Mouse (Mus musculus) limb, embryonic 11.5 days (tissue): ENCODE data around the gene Calhm1. TPM values are rescaled to one million over a fixed set of nuclear protein-coding genes. Genes with fewer than 3 reads are reported as not detected.

Source experiments
- ATAC-seq: fragments of 200-750 bp; cut with Nextera tagmentation; 2 replicates; pipeline ENCODE4 v1.8.0; 2017; ENCODE audit warnings: low read depth; ENCODE audit not compliant: insufficient number of reproducible peaks, low FRiP score, low TSS enrichment
- DNase-seq: peaks from one replicate; pipeline ENCODE4 v3.0.0-alpha.2; 2015; ENCODE audit warnings: low spot score
- H3K27ac ChIP-seq: fragments of 300-500 bp; sonication (generic); replicated peaks from 2 replicates; pipeline ENCODE4 v1.5.1; 2014; ENCODE audit warnings: low read depth, mild to moderate bottlenecking, low read length
- H3K27me3 ChIP-seq: fragments of 300-500 bp; sonication (generic); 2 replicates; pipeline ENCODE4 v1.6.1; 2014; ENCODE audit warnings: mild to moderate bottlenecking, low read length, mixed read lengths; ENCODE audit not compliant: control insufficient read depth, insufficient read depth
- H3K36me3 ChIP-seq: fragments of 300-500 bp; sonication (generic); 2 replicates; pipeline ENCODE4 v1.6.1; 2014; ENCODE audit warnings: mild to moderate bottlenecking, low read length, moderate library complexity, mixed read lengths; ENCODE audit not compliant: control insufficient read depth, insufficient read depth
- H3K4me1 ChIP-seq: fragments of 300-500 bp; sonication (generic); 2 replicates; pipeline ENCODE4 v1.6.1; 2014; ENCODE audit warnings: low read length, mixed read lengths; ENCODE audit not compliant: control insufficient read depth, insufficient read depth
- H3K4me2 ChIP-seq: fragments of 300-500 bp; sonication (generic); 2 replicates; pipeline ENCODE4 v1.6.1; 2014; ENCODE audit warnings: low read depth, mild to moderate bottlenecking, moderate library complexity; ENCODE audit not compliant: severe bottlenecking
- H3K4me3 ChIP-seq: fragments of 300-500 bp; sonication (generic); 2 replicates; pipeline ENCODE4 v1.5.1; 2014; ENCODE audit warnings: low read depth, low read length
- H3K9ac ChIP-seq: fragments of 300-500 bp; sonication (generic); 2 replicates; pipeline ENCODE4 v1.6.1; 2014; ENCODE audit warnings: mild to moderate bottlenecking, low read length
- H3K9me3 ChIP-seq: fragments of 300-500 bp; sonication (generic); 2 replicates; pipeline ENCODE4 v1.6.1; 2016; ENCODE audit warnings: low read length; ENCODE audit not compliant: control insufficient read depth
- WGBS: fragments of 180-500 bp; shearing (Covaris S2); extraction: QIAGEN DNeasy Blood & Tissue Kit; methylation state at CpG from one replicate; pipeline ENCODE4 v1.1.7; 2014; 5-methylcytosine and 5-hydroxymethylcytosine counted together
- polyA plus RNA-seq: library from polyadenylated mRNA; unstranded; fragments of >200 nt; fragmentation: Nextera tagmentation; extraction: Ambion mirVana; gene quantifications from 2 replicates; pipeline ENCODE4 v1.2.1, GENCODE M21; 2014

Gene Calhm1
- polyA plus RNA-seq, 1 experiment from 2014 or later, result not detected

DNA sequence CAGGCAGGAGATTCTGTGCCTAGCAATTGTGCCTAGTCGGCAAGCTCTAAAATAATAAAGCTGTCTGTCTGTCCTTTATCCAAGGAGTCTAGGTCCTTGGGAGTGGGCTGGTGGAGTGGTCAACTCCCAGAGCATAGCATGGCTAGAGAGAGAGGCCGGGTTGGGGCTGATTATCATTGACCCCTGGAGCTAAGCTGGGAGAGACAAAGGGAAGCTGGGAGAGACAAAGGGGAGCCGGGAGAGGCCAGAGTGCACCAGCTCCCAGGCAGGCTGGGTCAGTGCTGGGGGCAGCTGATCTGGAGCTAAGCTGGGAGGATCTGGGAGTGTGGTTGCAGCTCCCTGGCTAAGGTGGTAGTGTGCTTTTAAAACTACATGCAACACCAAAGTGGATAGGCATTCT is 22.7 kb upstream of the Calhm1 start:
- WGBS, result 38% methylated on average over 3 of the region's 3 CpGs
- Histone ChIP-seq H3K27me3 (no peaks in the 10 kb centered on the region), H3K4me2 (no peak overlapping the region), H3K9me3 (no peaks in the 10 kb centered on the region), H3K4me1 (0 out of 2 replicates have a peak, but pooled peaks cover 2% of the 10 kb centered on the region), H3K4me3 (no peak overlapping the region), H3K9ac (no peak overlapping the region), H3K36me3 (no peaks in the 10 kb centered on the region), H3K27ac (no peak overlapping the region)
- DNase-seq, result no peak
- ATAC-seq, result no peak

DNA sequence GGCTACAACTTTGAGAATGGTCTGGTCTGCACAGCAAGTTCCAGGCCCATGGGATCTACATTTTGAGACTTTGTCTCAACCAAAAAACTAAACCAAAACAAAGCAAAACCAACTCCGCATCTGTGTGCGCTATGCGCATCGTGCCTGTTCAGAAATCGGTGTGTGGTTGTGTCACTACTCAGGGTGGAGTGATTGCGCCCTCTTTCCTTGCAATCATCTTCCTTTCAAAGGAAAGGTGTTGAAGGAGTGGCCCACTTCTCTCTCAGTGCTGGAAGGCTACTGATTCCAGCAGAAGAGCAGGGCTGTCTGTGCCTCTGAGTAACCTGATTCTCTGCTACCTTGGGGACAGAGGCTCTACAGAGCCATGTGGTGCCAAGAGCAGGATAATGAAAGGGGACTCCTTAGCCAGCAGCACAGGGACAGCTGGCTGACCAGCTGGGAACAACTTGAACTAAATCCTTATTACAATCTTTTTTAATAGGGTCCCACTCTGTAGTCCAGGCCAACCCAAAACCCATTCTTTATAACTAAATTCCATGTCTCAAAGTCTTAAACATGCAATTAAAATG is 19.2 kb upstream of the Calhm1 start:
- H3K4me2 ChIP-seq, result no peak overlapping the region
- whole genome bisulfite sequencing, result 91% methylated on average over 6 of the region's 6 CpGs
- no peak overlapping the region for H3K4me3 ChIP-seq
- H3K27ac ChIP-seq, result no peak overlapping the region
- H3K9me3 ChIP-seq, result no peaks in the 10 kb centered on the region
- no peaks in the 10 kb centered on the region for H3K36me3 ChIP-seq
- H3K27me3 ChIP-seq, result no peaks in the 10 kb centered on the region
- no peak for DNase-seq
- H3K4me1 ChIP-seq, result 0 out of 2 replicates have a peak, but pooled peaks cover 2% of the 10 kb centered on the region
- no peak overlapping the region for H3K9ac ChIP-seq
- ATAC-seq, result no peak

DNA sequence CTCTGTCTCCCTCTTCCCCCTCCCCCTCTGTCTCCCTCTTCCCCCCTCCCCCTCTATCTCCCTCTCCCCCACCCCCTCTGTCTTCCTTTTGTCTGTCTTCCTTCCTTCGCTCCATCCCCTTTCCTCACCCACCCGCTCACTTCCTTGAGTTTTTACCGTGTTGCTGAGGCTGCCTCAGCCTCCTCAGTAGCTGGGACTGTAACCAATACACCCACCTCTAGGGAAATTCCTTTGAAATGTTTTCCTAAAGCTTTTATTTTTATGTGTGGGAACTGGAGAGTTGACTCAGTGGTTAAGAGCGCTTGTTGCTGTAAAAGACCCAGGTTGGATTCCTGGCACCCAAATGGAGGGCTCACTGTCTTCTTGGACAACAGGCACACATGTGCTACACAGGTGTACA is 17.6 kb upstream of the Calhm1 start:
- Histone ChIP-seq H3K9me3 (no peaks in the 10 kb centered on the region), H3K9ac (no peak overlapping the region), H3K4me1 (0 out of 2 replicates have a peak, but pooled peaks cover 2% of the 10 kb centered on the region), H3K4me3 (no peak overlapping the region), H3K27me3 (no peaks in the 10 kb centered on the region), H3K27ac (no peak overlapping the region), H3K36me3 (no peaks in the 10 kb centered on the region), H3K4me2 (no peak overlapping the region)
- ATAC-seq (no peak), DNase-seq (no peak)
- 60% methylated on average over 3 of the region's 4 CpGs for WGBS

- DNase-seq (no peak), ATAC-seq (no peak)
- H3K27ac ChIP-seq, result no peak within 1 kb of the TSS
- no peak within 1 kb of the TSS for H3K4me3 ChIP-seq
- H3K4me2 ChIP-seq, result no peak within 1 kb of the TSS
- H3K9me3 ChIP-seq, result no peaks in the 10 kb centered on the region
- WGBS, result 82% methylated on average over 11 of the region's 11 CpGs
- H3K27me3 ChIP-seq, result no peaks in the 10 kb centered on the region
- no peaks in the 10 kb centered on the region for H3K36me3 ChIP-seq
- H3K4me1 ChIP-seq, result no peaks in the 10 kb centered on the region
- no peak within 1 kb of the TSS for H3K9ac ChIP-seq
These were observed 13.6 kb upstream of the Calhm1 start, which contains the start of gene Calhm3 for GRCm38 (mm10) chr19:47157664-47158063. Gene Calhm3, minus strand, starts transcription at chr19:47157764.

- 86% methylated on average over 7 of the region's 7 CpGs for WGBS
- no peak for ATAC-seq
These were observed 9.7 kb upstream of the Calhm1 start for GRCm38 (mm10) chr19:47153767-47154166.

GRCm38 (mm10) chr19:47152062-47152369 is 8.0 kb upstream of the Calhm1 start:
- Histone ChIP-seq H3K36me3 (no peaks in the 10 kb centered on the region), H3K4me1 (0 out of 2 replicates have a peak, but pooled peaks cover 6% of the 10 kb centered on the region), H3K27me3 (no peaks in the 10 kb centered on the region), H3K4me2 (peak overlapping the region; percentile 43; the same call in 1 of the 2 replicates), H3K4me3 (no peak overlapping the region), H3K9me3 (no peaks in the 10 kb centered on the region), H3K27ac (no peak overlapping the region), H3K9ac (no peak overlapping the region)
- ATAC-seq (no peak), DNase-seq (no peak)
- WGBS, result 64% methylated on average over 12 of the region's 12 CpGs

More at GRCm38 (mm10) chr19:47153767-47154166, 9.7 kb upstream of the Calhm1 start:
- H3K4me2 ChIP-seq, result no peak overlapping the region
- H3K4me3 ChIP-seq, result no peak overlapping the region
- no peak for DNase-seq
- no peak overlapping the region for H3K9ac ChIP-seq
- H3K36me3 ChIP-seq, result no peaks in the 10 kb centered on the region
- no peak overlapping the region for H3K27ac ChIP-seq
- H3K4me1 ChIP-seq, result 0 out of 2 replicates have a peak, but pooled peaks cover 6% of the 10 kb centered on the region
- no peaks in the 10 kb centered on the region for H3K27me3 ChIP-seq
- H3K9me3 ChIP-seq, result no peaks in the 10 kb centered on the region

DNA sequence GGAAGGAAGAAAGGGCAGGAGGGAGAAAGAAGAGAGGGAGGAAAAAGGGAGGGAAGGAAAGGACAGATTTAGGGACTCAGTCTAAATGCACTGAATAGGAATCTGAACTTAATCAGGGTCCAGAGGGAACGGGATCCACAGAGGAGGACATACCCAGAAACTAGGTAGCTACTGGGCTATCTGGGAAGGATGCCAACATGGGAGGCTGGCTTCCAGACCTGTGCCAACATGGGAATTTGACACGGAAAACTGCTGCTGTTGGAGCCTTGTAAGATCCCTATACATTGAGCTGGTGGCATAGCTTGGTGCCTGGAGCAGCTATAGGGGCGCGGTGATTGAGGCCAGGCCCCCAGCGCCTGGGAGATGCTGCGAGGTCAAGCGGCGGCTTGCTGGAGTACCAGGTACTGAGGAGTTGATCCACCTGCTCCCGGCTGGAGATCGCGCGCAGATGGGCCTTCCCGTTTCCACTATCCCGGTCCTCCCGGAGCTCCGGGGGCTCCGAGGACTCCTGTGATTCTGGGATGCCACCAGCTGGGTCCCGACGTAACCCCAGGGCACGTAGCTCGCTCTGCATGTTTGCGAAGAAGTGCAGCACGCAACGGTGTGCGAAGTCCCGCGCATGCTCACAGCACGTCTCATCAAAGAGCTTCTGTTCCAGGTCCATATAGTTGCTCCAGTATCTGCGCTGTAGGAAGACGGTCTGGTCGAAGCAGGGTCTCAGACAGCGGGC is 7.4 kb upstream of the Calhm1 start:
- Histone ChIP-seq H3K27me3 (no peaks in the 10 kb centered on the region), H3K27ac (no peak overlapping the region), H3K36me3 (no peaks in the 10 kb centered on the region), H3K9ac (peak overlapping the region; percentile 35; the same call in 1 of the 2 replicates), H3K4me1 (0 out of 2 replicates have a peak, but pooled peaks cover 6% of the 10 kb centered on the region), H3K4me2 (peak overlapping the region; percentile 43), H3K4me3 (peak overlapping the region; percentile 19), H3K9me3 (no peaks in the 10 kb centered on the region)
- DNase-seq (peak; percentile 34), ATAC-seq (no peak)
- WGBS, result 23% methylated on average over 32 of the region's 32 CpGs

DNA sequence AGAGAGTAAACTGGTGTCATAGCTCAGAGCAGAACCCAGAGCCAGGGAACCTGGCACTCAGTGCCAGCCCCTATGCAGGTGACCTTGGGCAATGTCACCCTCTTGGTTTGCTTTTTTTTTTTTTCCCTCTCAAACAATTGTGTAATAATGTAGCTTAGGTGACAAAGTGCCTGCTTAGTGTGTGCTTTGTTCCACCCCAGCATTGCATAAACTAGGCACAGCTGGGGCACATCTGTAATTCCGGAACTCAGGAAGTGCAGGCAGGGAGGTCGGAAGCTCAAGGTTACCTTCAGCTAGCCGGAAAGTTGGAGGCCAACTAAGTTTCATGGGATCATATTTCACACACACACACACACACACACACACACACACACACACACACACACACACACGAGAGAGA is 5.8 kb upstream of the Calhm1 start:
- H3K36me3 ChIP-seq, result no peaks in the 10 kb centered on the region
- H3K4me2 ChIP-seq, result no peak overlapping the region
- H3K4me1 ChIP-seq, result 0 out of 2 replicates have a peak, but pooled peaks cover 6% of the 10 kb centered on the region
- 13% methylated on average over 4 of the region's 4 CpGs for WGBS
- no peak overlapping the region for H3K4me3 ChIP-seq
- DNase-seq (peak; percentile 45), ATAC-seq (no peak)
- H3K9me3 ChIP-seq, result no peaks in the 10 kb centered on the region
- H3K9ac ChIP-seq, result no peak overlapping the region
- H3K27ac ChIP-seq, result peak overlapping the region; percentile 10
- H3K27me3 ChIP-seq, result no peaks in the 10 kb centered on the region
